Mouse (Mus musculus): Measurements from ENCODE around the gene Dnase1l2. TPM values are rescaled to one million over a fixed set of nuclear protein-coding genes. Genes with fewer than 3 reads are reported as not detected.

Dnase1l2 gene
- polyA plus RNA-seq, 1 experiment from 2014 or later, result 5.1 TPM

DNA sequence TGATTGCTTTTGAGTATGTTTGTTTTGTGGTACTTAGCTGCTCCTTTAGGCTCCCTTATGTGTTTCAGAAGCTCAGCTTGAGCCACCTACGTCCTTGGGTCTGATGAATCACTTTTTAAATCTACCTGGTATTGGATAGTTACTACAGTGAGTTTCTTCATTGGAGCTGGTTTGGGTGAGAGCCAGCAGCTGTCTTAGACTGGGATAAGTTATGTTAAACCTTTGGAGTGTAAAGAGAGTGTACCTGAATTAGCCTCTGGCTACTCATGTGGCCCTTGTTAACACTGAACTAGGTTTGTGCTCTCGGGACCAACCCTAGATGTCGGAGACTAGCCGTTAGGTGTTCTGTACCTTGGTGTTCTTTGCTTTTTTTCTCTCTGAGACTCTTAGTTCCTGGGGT lies 19.8 kb downstream of the Dnase1l2 start:
- H3K27me3 ChIP-seq, result no peaks in the 10 kb centered on the region
- H3K36me3 ChIP-seq (replicated peaks), result peaks cover 70% of the 10 kb centered on the region
- H3K4me2 ChIP-seq, result no peak overlapping the region
- H3K27ac ChIP-seq, result no peak overlapping the region
- no peak for ATAC-seq (ENCODE audit: low FRiP score)
- H3K9me3 ChIP-seq, result no peaks in the 10 kb centered on the region
- no peak overlapping the region for H3K9ac ChIP-seq
- peaks cover 8% of the 10 kb centered on the region for H3K4me1 ChIP-seq
- 93% methylated on average over 4 of the region's 4 CpGs for WGBS
- H3K4me3 ChIP-seq (replicated peaks), result no peak overlapping the region

DNA sequence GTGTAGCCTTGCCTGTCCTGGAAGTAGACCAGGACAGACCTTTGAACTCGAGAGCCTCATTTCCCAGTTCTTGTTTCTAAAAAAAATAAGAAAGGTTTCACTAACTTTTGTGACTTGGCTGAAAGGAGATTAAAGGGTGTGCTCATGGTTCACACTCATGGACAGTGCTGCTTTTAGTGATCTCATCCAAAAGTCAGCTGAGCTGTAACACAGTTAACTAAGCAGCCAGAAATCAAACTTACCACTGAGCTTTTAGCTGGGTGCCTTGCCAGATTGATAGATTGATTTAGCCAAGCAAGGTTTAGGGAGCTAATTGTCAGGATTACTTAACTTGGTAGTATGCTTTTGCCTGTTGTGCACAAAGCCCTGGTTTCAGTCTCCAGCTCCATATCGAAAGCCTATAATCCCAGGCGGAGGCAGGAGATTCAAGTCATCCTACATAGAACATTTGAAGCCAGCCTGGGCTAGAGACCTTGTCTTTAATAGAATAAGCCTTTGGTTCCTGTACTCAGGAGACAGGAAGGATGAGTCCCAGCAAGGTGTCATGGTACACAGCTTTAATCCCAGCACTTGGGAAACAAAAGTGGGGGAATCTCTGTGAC lies 26.8 kb downstream of the Dnase1l2 start:
- Histone ChIP-seq H3K4me1 (peaks cover 37% of the 10 kb centered on the region), H3K27me3 (no peaks in the 10 kb centered on the region), H3K36me3 (replicated peaks) (peaks cover 50% of the 10 kb centered on the region), H3K27ac (no peak overlapping the region), H3K4me2 (peak overlapping the region; percentile 95), H3K9ac (peak overlapping the region; percentile 90), H3K9me3 (no peaks in the 10 kb centered on the region), H3K4me3 (replicated peaks) (peak overlapping the region; percentile 88)
- ATAC-seq (ENCODE audit: low FRiP score), result no peak
- WGBS, result 92% methylated on average over 3 of the region's 3 CpGs

DNA sequence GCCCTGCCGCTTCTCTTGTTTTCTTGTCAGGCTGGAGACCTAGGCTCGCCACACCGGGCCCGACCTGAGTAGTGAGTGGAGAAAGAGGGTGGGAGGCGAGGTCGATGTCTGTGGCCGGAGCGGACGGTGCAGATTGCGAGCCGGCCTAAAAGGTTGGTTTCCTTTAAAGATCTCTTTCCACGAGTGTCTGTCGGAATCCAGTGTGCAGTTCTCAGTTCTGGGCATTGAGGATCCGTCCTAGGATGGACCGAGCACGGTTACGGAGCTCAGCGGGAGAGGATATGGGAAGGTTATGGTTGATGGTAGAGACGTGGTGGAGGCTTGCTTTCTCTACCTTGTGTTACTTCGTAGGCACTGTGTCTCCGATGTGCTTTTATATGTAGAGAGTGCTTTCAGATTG lies 27.9 kb downstream of the Dnase1l2 start:
- no peaks in the 10 kb centered on the region for H3K27me3 ChIP-seq
- H3K4me3 ChIP-seq (replicated peaks), result peak overlapping the region; percentile 88
- ATAC-seq (ENCODE audit: low FRiP score), result no peak
- peaks cover 37% of the 10 kb centered on the region for H3K4me1 ChIP-seq
- peak overlapping the region; percentile 90 for H3K9ac ChIP-seq
- H3K36me3 ChIP-seq (replicated peaks), result peaks cover 50% of the 10 kb centered on the region
- 1% methylated on average over 21 of the region's 21 CpGs for WGBS
- peak overlapping the region; percentile 95 for H3K4me2 ChIP-seq
- peak overlapping the region; percentile 95 for H3K27ac ChIP-seq
- H3K9me3 ChIP-seq, result no peaks in the 10 kb centered on the region

DNA sequence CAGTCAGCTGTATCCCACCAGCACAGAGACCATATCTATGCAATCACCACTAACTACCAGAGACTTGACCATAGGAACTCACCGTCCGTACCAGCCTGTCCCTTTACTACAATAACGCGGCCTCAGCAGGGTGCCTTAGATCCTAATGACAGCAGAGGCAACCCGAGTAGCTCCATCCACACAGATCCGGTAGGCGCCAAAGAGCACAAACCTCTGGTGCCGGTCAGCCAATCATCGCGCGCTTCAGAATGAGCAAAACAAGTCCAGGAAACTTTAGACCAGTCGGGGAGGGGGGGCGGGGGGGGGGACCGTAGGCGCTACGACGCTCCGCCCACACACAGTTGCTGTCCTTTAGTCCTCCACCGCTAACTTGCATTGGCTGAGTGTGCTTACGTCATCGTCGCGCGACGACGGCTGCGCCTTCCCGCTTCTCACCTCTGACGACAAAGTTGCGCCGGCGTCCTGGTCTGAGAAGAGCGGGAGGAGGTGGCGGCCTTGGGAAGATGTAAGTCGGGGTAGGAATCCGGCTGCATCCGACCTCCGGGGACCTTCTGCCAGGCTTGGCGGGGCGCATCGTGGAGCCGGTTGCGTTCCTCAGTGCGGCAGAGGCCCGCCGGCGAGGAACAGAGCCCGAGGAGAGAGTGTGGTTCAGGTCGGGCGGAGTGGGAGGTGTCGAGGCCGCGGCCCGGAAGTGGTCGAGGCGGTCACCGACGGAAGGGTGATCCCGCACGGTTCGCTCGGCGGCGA lies 28.5 kb downstream of the Dnase1l2 start, which contains the start of gene Rnps1:
TSS of gene Rnps1 (plus strand) at position 336 of the 747 bp plus-strand sequence.
- no peaks in the 10 kb centered on the region for H3K27me3 ChIP-seq
- peaks cover 50% of the 10 kb centered on the region for H3K36me3 ChIP-seq (replicated peaks)
- H3K4me2 ChIP-seq, result peak within 1 kb of the TSS; percentile 95
- peaks cover 37% of the 10 kb centered on the region for H3K4me1 ChIP-seq
- peak within 1 kb of the TSS; percentile 88 for H3K4me3 ChIP-seq (replicated peaks)
- WGBS, result under 1% methylated on average over 63 of the region's 64 CpGs
- no peaks in the 10 kb centered on the region for H3K9me3 ChIP-seq
- peak within 1 kb of the TSS; percentile 95 for H3K27ac ChIP-seq
- ATAC-seq (ENCODE audit: low FRiP score), result peak; percentile 96
- H3K9ac ChIP-seq, result peak within 1 kb of the TSS; percentile 90

DNA sequence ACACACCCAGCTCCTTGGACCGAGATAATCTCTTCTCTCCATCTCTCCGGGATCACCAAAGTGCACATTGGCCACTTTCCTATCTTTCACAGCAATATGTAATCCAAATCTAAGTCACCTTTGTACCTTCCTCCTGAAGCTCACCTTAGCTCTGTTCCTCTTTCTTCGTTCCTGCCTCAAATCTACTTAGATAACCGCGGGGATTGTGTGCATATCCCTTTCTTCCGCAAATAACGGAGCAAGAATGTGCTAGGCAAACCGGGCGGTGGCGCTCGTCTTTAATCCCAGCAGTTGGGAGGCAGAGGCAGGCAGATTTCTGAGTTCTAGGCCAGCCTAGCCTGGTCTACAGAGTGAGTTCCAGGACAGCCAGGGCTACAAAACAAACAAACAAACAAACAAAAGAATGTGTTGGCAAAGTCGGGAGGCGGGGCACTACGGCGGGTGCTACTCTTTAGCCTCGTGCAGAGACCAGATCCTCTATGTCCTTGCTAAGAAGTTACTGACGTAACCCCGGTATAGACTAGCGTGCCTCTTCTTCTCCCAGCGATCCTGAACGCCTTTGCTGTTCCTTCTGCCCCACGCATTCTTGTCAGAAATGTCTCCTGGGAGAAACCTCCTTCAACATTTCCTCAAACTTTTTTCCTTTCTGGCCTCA lies 29.2 kb downstream of the Dnase1l2 start:
- 37% methylated on average over 22 of the region's 22 CpGs for WGBS
- peak overlapping the region; percentile 95 for H3K4me2 ChIP-seq
- H3K9me3 ChIP-seq, result no peaks in the 10 kb centered on the region
- H3K9ac ChIP-seq, result peak overlapping the region; percentile 68
- H3K4me1 ChIP-seq, result peaks cover 37% of the 10 kb centered on the region
- H3K4me3 ChIP-seq (replicated peaks), result peak overlapping the region; percentile 88
- ATAC-seq (ENCODE audit: low FRiP score), result peak; percentile 42; the same call in 1 of the 2 replicates
- peaks cover 50% of the 10 kb centered on the region for H3K36me3 ChIP-seq (replicated peaks)
- H3K27me3 ChIP-seq, result no peaks in the 10 kb centered on the region
- peak overlapping the region; percentile 95 for H3K27ac ChIP-seq

DNA sequence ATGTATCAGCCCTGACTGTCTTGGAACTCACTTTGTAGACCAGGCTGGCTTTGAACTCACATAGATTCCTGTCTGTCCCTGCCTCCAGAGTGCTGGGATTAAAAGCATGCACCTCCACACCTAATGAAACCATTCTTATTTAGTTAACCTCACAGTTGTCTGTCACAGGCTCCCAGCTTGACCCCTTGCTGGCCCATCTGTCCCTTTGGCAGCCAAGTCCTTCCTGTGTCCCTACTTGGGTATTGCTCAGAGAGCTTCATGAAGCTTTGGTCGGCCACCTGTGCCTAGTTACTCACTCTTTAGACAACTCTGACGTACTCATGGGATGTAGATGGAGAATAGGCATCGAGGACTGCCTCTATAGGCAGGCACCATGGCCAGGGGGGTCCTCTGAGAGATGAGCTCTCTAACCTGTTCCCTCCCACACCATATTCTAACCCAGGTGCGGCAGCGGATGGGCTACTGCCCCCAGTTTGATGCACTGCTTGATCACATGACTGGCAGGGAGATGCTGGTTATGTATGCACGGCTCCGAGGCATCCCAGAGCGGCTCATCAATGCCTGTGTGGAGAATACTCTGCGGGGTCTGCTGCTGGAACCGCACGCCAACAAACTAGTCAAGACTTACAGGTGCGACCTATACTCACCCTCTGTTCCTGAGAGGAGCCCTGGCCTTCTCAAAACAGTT lies 35.6 kb downstream of the Dnase1l2 start:
- H3K9ac ChIP-seq, result no peak overlapping the region
- peaks cover 91% of the 10 kb centered on the region for H3K36me3 ChIP-seq (replicated peaks)
- no peaks in the 10 kb centered on the region for H3K9me3 ChIP-seq
- WGBS, result 87% methylated on average over 12 of the region's 12 CpGs
- no peak overlapping the region for H3K4me3 ChIP-seq (replicated peaks)
- no peaks in the 10 kb centered on the region for H3K4me1 ChIP-seq
- H3K27ac ChIP-seq, result no peak overlapping the region
- no peak overlapping the region for H3K4me2 ChIP-seq
- ATAC-seq (ENCODE audit: low FRiP score), result no peak
- H3K27me3 ChIP-seq, result no peaks in the 10 kb centered on the region

DNA sequence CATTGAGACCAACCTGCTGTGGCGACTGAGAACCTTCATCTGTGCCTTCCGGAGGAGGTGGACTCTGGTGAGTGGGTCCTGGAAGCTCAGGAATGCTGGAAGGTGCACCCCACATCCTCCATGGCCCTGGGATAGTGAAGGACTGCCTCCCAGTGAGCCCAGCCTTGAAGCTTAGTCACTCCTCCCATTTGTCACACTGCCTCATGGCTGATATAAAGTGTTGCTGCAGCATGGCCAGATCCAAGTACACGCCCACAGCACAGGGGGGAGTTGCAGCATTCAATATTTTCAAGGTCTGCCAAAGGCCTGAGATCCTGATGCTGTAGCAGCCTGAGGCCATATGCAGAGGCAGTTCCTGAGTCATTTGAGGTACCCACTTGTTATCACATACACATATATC lies 40.5 kb downstream of the Dnase1l2 start:
- no peak overlapping the region for H3K27ac ChIP-seq
- H3K4me3 ChIP-seq (replicated peaks), result no peak overlapping the region
- H3K27me3 ChIP-seq, result no peaks in the 10 kb centered on the region
- no peaks in the 10 kb centered on the region for H3K4me1 ChIP-seq
- ATAC-seq (ENCODE audit: low FRiP score), result no peak
- no peak overlapping the region for H3K4me2 ChIP-seq
- peaks cover 84% of the 10 kb centered on the region for H3K36me3 ChIP-seq (replicated peaks)
- H3K9me3 ChIP-seq, result no peaks in the 10 kb centered on the region
- no peak overlapping the region for H3K9ac ChIP-seq
- 79% methylated on average over 3 of the region's 3 CpGs for WGBS

DNA sequence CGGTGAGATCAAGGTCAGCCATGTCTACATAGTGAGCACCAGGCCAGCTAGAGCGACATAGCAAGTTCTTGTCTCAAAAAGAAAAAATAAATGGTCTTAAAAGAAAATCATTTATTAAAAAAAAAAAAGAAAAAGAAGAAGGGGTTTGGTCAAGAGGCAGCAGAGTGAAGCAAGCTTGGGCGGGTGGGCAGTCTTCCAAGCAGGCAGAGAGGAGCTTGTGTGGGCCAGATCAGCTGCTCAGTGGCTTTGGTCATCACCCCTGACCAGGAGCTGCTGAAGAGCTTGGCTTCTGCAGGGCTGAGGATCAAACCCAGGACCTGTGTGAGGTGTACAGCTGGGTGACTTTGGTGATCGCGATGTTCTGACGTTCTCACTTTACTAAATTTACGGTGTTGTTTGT lies 48.4 kb downstream of the Dnase1l2 start:
- Histone ChIP-seq H3K4me1 (no peaks in the 10 kb centered on the region), H3K9me3 (no peaks in the 10 kb centered on the region), H3K27ac (no peak overlapping the region), H3K36me3 (replicated peaks) (peaks cover 27% of the 10 kb centered on the region), H3K9ac (no peak overlapping the region), H3K4me2 (no peak overlapping the region), H3K4me3 (replicated peaks) (no peak overlapping the region), H3K27me3 (no peaks in the 10 kb centered on the region)
- WGBS, result 91% methylated on average over 7 of the region's 7 CpGs
- ATAC-seq (ENCODE audit: low FRiP score), result no peak

DNA sequence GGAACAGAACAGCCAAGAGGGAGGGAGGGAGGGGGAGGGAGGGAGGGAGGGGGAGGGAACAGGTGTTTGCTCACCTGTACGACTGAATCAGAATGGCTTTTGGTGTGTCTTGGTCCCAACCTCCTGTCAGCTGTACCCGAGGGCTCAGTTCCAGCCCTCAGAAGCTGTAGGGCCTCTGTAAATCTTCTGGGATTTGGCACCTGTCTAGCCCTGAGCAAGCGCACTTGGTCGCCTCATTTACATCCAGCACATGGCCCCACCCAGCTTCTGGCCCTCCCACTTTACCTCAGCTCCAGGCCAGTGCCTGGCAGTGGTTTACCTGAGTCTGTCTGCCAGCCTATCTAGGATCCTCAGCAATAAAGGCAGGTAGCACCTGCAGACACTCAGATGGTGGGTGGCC lies 49.4 kb downstream of the Dnase1l2 start:
- H3K9ac ChIP-seq, result no peak overlapping the region
- H3K36me3 ChIP-seq (replicated peaks), result peaks cover 28% of the 10 kb centered on the region

DNA sequence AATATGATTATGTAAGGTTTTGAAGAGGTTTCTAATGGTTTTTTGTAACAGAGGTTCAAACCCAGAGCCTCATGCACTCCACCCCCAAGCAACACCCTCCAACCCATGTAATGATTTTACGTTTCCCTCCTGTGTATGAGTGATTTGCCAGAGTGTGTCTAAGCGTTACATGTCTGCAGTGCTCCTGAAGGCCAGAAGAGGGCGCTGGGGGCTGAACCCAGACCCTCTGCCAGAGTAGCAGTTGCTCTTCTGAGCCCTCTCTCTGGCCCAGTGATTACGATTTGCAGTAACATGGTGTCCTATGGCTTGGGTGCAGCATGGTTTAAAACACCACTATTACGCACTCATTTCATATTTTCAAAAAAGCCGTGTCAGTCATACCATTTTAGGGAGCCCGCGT lies 51.8 kb downstream of the Dnase1l2 start:
- 70% methylated on average over 8 of the region's 8 CpGs for WGBS
- ATAC-seq (ENCODE audit: low FRiP score), result no peak
- no peaks in the 10 kb centered on the region for H3K4me1 ChIP-seq
- H3K27me3 ChIP-seq, result no peaks in the 10 kb centered on the region
- H3K4me3 ChIP-seq (replicated peaks), result no peak overlapping the region
- no peak overlapping the region for H3K4me2 ChIP-seq
- H3K36me3 ChIP-seq (replicated peaks), result peaks cover 31% of the 10 kb centered on the region
- H3K27ac ChIP-seq, result no peak overlapping the region
- no peak overlapping the region for H3K9ac ChIP-seq
- H3K9me3 ChIP-seq, result no peaks in the 10 kb centered on the region

More for the DNA sequence above, 49.4 kb downstream of the Dnase1l2 start:
- 45% methylated on average over 4 of the region's 4 CpGs for WGBS
- Histone ChIP-seq H3K9me3 (no peaks in the 10 kb centered on the region), H3K4me3 (replicated peaks) (no peak overlapping the region), H3K4me1 (no peaks in the 10 kb centered on the region), H3K4me2 (no peak overlapping the region), H3K27ac (no peak overlapping the region), H3K27me3 (no peaks in the 10 kb centered on the region)
- ATAC-seq (ENCODE audit: low FRiP score), result no peak
